Mouse (Mus musculus) hindbrain, embryonic 13.5 days (tissue): ENCODE measurements around the gene Lrrc7. TPM values are rescaled to one million over a fixed set of nuclear protein-coding genes. Genes with fewer than 3 reads are reported as not detected.

ENCODE experiments used
- ATAC-seq: fragments of 200-750 bp; cut with Nextera tagmentation; 2 replicates; pipeline ENCODE4 v1.8.0; 2017; ENCODE audit warnings: moderate TSS enrichment; ENCODE audit not compliant: low FRiP score
- H3K27ac ChIP-seq: fragments of 300-500 bp; sonication (generic); 2 replicates; pipeline ENCODE4 v1.5.1; 2015; ENCODE audit warnings: inconsistent platforms, mild to moderate bottlenecking, moderate library complexity
- H3K27me3 ChIP-seq: fragments of 300-500 bp; sonication (generic); 2 replicates; pipeline ENCODE4 v1.6.1; 2015; ENCODE audit warnings: mild to moderate bottlenecking, inconsistent platforms
- H3K36me3 ChIP-seq: fragments of 300-500 bp; sonication (generic); 2 replicates; pipeline ENCODE4 v1.6.1; 2015; ENCODE audit warnings: mild to moderate bottlenecking, inconsistent platforms
- H3K4me1 ChIP-seq: fragments of 300-500 bp; sonication (generic); replicated peaks from 2 replicates; pipeline ENCODE4 v1.6.1; 2015; ENCODE audit warnings: inconsistent platforms
- H3K4me2 ChIP-seq: fragments of 300-500 bp; sonication (generic); 2 replicates; pipeline ENCODE4 v1.6.1; 2015; ENCODE audit warnings: inconsistent platforms, mild to moderate bottlenecking, moderate library complexity
- H3K4me3 ChIP-seq: fragments of 300-500 bp; sonication (generic); 2 replicates; pipeline ENCODE4 v1.5.1; 2015; ENCODE audit warnings: mild to moderate bottlenecking, inconsistent platforms
- H3K9ac ChIP-seq: fragments of 300-500 bp; sonication (generic); 2 replicates; pipeline ENCODE4 v1.6.1; 2015; ENCODE audit warnings: mild to moderate bottlenecking, inconsistent platforms
- H3K9me3 ChIP-seq: fragments of 300-500 bp; sonication (generic); 2 replicates; pipeline ENCODE4 v1.6.1; 2016; ENCODE audit warnings: inconsistent platforms
- WGBS: fragments of 180-500 bp; shearing (Covaris S2); methylation state at CpG from one replicate; pipeline ENCODE4 v1.1.7; 2015; 5-methylcytosine and 5-hydroxymethylcytosine counted together
- polyA plus RNA-seq: library from polyadenylated mRNA; unstranded; fragments of >200 nt; fragmentation: Nextera tagmentation; extraction: Ambion mirVana; gene quantifications from 2 replicates; pipeline ENCODE4 v1.2.1, GENCODE M21; 2015

Gene Lrrc7
- polyA plus RNA-seq, 1 experiment from 2014 or later = 12.2 TPM

DNA sequence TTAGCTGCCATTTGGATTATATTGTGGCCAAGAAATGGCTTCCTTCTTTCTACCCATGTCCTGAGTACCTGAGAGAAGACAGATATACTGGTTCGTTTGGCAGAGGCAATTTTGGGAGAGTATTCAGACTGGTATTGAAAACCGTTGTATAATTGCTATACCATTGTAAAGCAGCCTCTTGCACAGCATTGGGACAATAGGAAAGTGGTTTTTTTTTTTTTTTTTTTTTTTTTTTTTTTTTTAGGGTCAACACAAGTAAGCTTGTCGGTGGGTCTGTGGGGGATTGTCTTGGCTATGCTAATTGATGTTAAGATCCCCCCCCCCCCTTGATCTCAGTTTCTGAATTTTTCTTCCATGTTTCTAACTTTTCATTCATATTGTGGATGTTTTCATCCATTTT lies 523.9 kb downstream of the Lrrc7 start:
- 76% methylated on average over 3 of the region's 3 CpGs for WGBS
- H3K4me3 ChIP-seq = no peak overlapping the region

GRCm38 (mm10) chr3:158036329-158036988 lies 525.6 kb downstream of the Lrrc7 start, which contains the start of the genes Srsf11 and Lrrc40:
Srsf11 (minus strand) TSS chr3:158036639.
Lrrc40 (plus strand) TSS chr3:158036662.
- Histone ChIP-seq H3K9me3 (no peaks in the 10 kb centered on the region), H3K4me3 (peak within 1 kb of the TSS; percentile 90), H3K4me2 (peak within 1 kb of the TSS; percentile 75), H3K27me3 (no peaks in the 10 kb centered on the region), H3K4me1 (peaks cover 34% of the 10 kb centered on the region), H3K9ac (peak within 1 kb of the TSS; percentile 89), H3K36me3 (0 out of 2 replicates have a peak, but pooled peaks cover 2% of the 10 kb centered on the region), H3K27ac (peak within 1 kb of the TSS; percentile 87)
- peak; percentile 96 for ATAC-seq
- WGBS = under 1% methylated on average over 55 of the region's 55 CpGs

More for the DNA sequence above, 523.9 kb downstream of the Lrrc7 start:
- Histone ChIP-seq H3K36me3 (0 out of 2 replicates have a peak, but pooled peaks cover 2% of the 10 kb centered on the region), H3K27me3 (no peaks in the 10 kb centered on the region), H3K4me1 (peaks cover 23% of the 10 kb centered on the region), H3K27ac (no peak overlapping the region), H3K9ac (no peak overlapping the region), H3K9me3 (no peaks in the 10 kb centered on the region), H3K4me2 (no peak overlapping the region)
- ATAC-seq = no peak

DNA sequence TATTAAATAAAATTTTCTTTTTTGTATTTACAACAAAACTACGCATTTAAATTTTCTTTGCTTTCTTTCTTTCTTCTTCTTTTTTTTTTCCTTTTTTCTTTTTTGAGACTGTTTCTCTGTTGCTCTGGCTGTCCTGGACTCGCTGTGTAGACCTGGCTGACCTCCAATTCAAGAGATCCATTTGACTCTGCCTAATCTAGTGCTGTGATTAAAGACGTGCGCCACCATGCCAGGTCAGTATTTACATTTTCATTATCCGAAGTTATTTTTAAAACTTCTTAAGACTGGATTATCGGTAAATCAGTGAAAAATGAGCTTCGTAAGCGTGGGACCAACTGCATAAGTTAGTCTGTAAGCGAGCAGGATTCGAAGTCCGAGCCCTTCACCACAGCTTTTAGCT lies 526.2 kb downstream of the Lrrc7 start:
- Histone ChIP-seq H3K9me3 (no peaks in the 10 kb centered on the region), H3K4me3 (peak overlapping the region; percentile 90), H3K36me3 (0 out of 2 replicates have a peak, but pooled peaks cover 2% of the 10 kb centered on the region), H3K27me3 (no peaks in the 10 kb centered on the region), H3K4me1 (peaks cover 34% of the 10 kb centered on the region), H3K27ac (peak overlapping the region; percentile 87), H3K4me2 (peak overlapping the region; percentile 65), H3K9ac (peak overlapping the region; percentile 89)
- ATAC-seq = no peak
- under 1% methylated on average over 11 of the region's 11 CpGs for WGBS
